In the genomic region with DNA sequence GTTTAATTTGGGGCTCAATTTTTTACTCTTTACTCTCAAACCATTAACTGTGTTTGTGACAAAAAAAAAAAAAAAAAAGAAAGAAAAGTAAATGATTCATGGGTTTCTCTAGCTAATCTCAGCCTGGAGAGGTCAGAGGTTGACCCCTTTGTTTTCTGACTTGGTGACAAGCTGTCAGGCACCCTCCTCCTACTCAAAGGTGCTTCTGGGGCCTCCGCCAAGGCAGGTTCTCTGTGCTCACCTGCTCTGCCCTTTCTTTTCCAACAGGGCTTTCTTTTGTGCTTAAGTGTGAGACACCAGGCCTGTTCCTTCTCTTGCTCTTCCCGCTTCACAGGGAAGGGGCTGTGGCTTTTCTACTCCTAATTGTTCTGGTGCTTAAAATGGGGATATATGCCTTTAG, we compare ENCODE assay signal across 17 mouse cellular contexts.
A peak's percentile ranks its signal among the peaks of the same experiment; 100 is the strongest.
DNase-seq lines count a peak whose midpoint lies in the region; ATAC-seq and TF ChIP-seq lines count a peak whose summit lies in the region.
"Had no signal": no experiment of that assay in that cellular context is flagged by ENCODE, and none has a peak within 500 bp of the region (broad histone marks: within the 10 kb centered on the region; RNA-seq: fewer than 3 reads in every experiment).

No protein-coding gene starts in this region.

- DNase-seq in forebrain, embryonic 11.5 days (ENCODE audit: low spot score), result no peak
- DNase-seq in heart, adult 2 months, result no peak
- no peak for DNase-seq in thymus, adult 2 months
- no peak for DNase-seq in thymus, adult 18-20 months
- DNase-seq in kidney, postnatal 25 days, result no peak
- DNase-seq: adrenal gland, postnatal 25 days; gastrocnemius, postnatal 14 days; kidney, adult 18-20 months; lung, embryonic 14.5 days; midbrain, embryonic 14.5 days had no signal

- H3K4me1 ChIP-seq in forebrain, embryonic 13.5 days, result 0 out of 2 replicates have a peak, but pooled peaks cover 6% of the 10 kb centered on the region
- no peaks in the 10 kb centered on the region for H3K4me1 ChIP-seq in forebrain, embryonic 11.5 days (replicated peaks; ENCODE audit: control insufficient read depth, insufficient read depth, low read length)
- H3K4me1 ChIP-seq in heart, embryonic 16.5 days (ENCODE audit: control insufficient read depth, insufficient read depth, low read length), result peaks cover 23% of the 10 kb centered on the region
- H3K4me1 ChIP-seq in heart, adult 2 months (ENCODE audit: control insufficient read depth, insufficient read depth, low read length), result no peaks in the 10 kb centered on the region
- peaks cover 52% of the 10 kb centered on the region for H3K4me1 ChIP-seq in thymus, adult 2 months (replicated peaks; ENCODE audit: control insufficient read depth, insufficient read depth, low read length)
- peaks cover 6% of the 10 kb centered on the region; the same call in 1 of the 2 replicates for H3K4me1 ChIP-seq in stomach, embryonic 15.5 days
- H3K4me1 ChIP-seq: embryonic facial prominence, embryonic 13.5 days; limb, embryonic 13.5 days had no signal

- 66% methylated on average over 2 of the region's 2 CpGs for WGBS in forebrain, embryonic 13.5 days
- WGBS in forebrain, embryonic 11.5 days, result 64% methylated on average over 2 of the region's 2 CpGs
- 51% methylated on average over 2 of the region's 2 CpGs for WGBS in heart, embryonic 16.5 days
- 85% methylated on average over 2 of the region's 2 CpGs for WGBS in heart, adult 2 months
- WGBS in thymus, adult 2 months, result 46% methylated on average over 2 of the region's 2 CpGs
- 48% methylated on average over 2 of the region's 2 CpGs for WGBS in stomach, embryonic 15.5 days

- no peak for ATAC-seq in forebrain, embryonic 13.5 days
- no peak for ATAC-seq in forebrain, embryonic 11.5 days (replicated peaks; ENCODE audit: low FRiP score)
- ATAC-seq in heart, embryonic 16.5 days (replicated peaks; ENCODE audit: extremely low read depth, insufficient read depth, low FRiP score), result no peak
- peak; percentile 54; the same call in 1 of the 2 replicates for ATAC-seq in stomach, embryonic 15.5 days (ENCODE audit: insufficient read depth, low FRiP score, low read depth)

- TF ChIP-seq POLR2A in heart, adult 2 months (IDR thresholded peaks at IDR 0.05; ENCODE audit: insufficient read depth, low read depth, low read length), result no peak
- no peak for TF ChIP-seq POLR2A in thymus, adult 2 months (IDR thresholded peaks at IDR 0.05; ENCODE audit: control insufficient read depth, extremely low read depth, insufficient read depth, low read length, poor library complexity)

- no peak overlapping the region for H3K4me2 ChIP-seq in forebrain, embryonic 13.5 days
- no peak overlapping the region for H3K4me2 ChIP-seq in forebrain, embryonic 11.5 days (ENCODE audit: low read depth, low read length, severe bottlenecking)
- no peak overlapping the region for H3K4me2 ChIP-seq in heart, embryonic 16.5 days (ENCODE audit: low read depth, low read length)
- H3K4me2 ChIP-seq in stomach, embryonic 15.5 days, result no peak overlapping the region
- H3K4me2 ChIP-seq: embryonic facial prominence, embryonic 13.5 days; hindbrain, embryonic 14.5 days; limb, embryonic 13.5 days; lung, embryonic 14.5 days had no signal

- no peaks in the 10 kb centered on the region for H3K36me3 ChIP-seq in forebrain, embryonic 13.5 days (ENCODE audit: poor library complexity, severe bottlenecking)
- H3K36me3 ChIP-seq in forebrain, embryonic 11.5 days (ENCODE audit: control insufficient read depth, insufficient read depth, low read length), result no peaks in the 10 kb centered on the region
- no peaks in the 10 kb centered on the region for H3K36me3 ChIP-seq in heart, embryonic 16.5 days (ENCODE audit: control insufficient read depth, insufficient read depth)
- no peaks in the 10 kb centered on the region for H3K36me3 ChIP-seq in heart, adult 2 months (ENCODE audit: control insufficient read depth, insufficient read depth, low read length)
- H3K36me3 ChIP-seq in thymus, adult 2 months (ENCODE audit: control insufficient read depth, insufficient read depth, low read length), result no peaks in the 10 kb centered on the region
- no peaks in the 10 kb centered on the region for H3K36me3 ChIP-seq in stomach, embryonic 15.5 days
- H3K36me3 ChIP-seq: embryonic facial prominence, embryonic 13.5 days; G1E; limb, embryonic 13.5 days had no signal

- intact Hi-C loops in heart, adult 2 months (cut with DNase I), result loop anchor here (1.0 kb wide), 1 partner anchor 178 kb away; no protein-coding TSS in a partner anchor

- no peaks in the 10 kb centered on the region for H3K9me3 ChIP-seq in forebrain, embryonic 13.5 days (replicated peaks)
- no peaks in the 10 kb centered on the region for H3K9me3 ChIP-seq in forebrain, embryonic 11.5 days (ENCODE audit: control insufficient read depth, low read length)
- peaks cover 2% of the 10 kb centered on the region; the same call in 1 of the 2 replicates for H3K9me3 ChIP-seq in heart, embryonic 16.5 days (replicated peaks; ENCODE audit: control insufficient read depth, low read length)
- no peaks in the 10 kb centered on the region for H3K9me3 ChIP-seq in stomach, embryonic 15.5 days
- H3K9me3 ChIP-seq: embryonic facial prominence, embryonic 13.5 days; G1E; limb, embryonic 13.5 days had no signal

- no peak for TF ChIP-seq EP300 in heart, adult 2 months (IDR thresholded peaks at IDR 0.05; ENCODE audit: insufficient read depth, low read depth, low read length)

- no peak overlapping the region for H3K9ac ChIP-seq in forebrain, embryonic 13.5 days
- H3K9ac ChIP-seq in forebrain, embryonic 11.5 days (ENCODE audit: low read length), result no peak overlapping the region
- no peak overlapping the region; the same call in 1 of the 2 replicates for H3K9ac ChIP-seq in heart, embryonic 16.5 days (ENCODE audit: low read length)
- no peak overlapping the region for H3K9ac ChIP-seq in heart, adult 2 months (ENCODE audit: low read depth, low read length)
- no peak overlapping the region for H3K9ac ChIP-seq in stomach, embryonic 15.5 days
- H3K9ac ChIP-seq: embryonic facial prominence, embryonic 13.5 days; hindbrain, embryonic 14.5 days; limb, embryonic 13.5 days; lung, embryonic 14.5 days had no signal

- peak overlapping the region; percentile 25 for H3K27ac ChIP-seq in forebrain, embryonic 13.5 days
- H3K27ac ChIP-seq in forebrain, embryonic 11.5 days (ENCODE audit: low read depth, low read length), result no peak overlapping the region
- H3K27ac ChIP-seq in heart, embryonic 16.5 days (ENCODE audit: low read length), result peak overlapping the region; percentile 76
- no peak overlapping the region for H3K27ac ChIP-seq in heart, adult 2 months
- H3K27ac ChIP-seq in thymus, adult 2 months (ENCODE audit: control insufficient read depth, insufficient read depth, low read length), result peak overlapping the region; percentile 72
- H3K27ac ChIP-seq in stomach, embryonic 15.5 days, result no peak overlapping the region
- H3K27ac ChIP-seq: embryonic facial prominence, embryonic 13.5 days; hindbrain, embryonic 14.5 days; limb, embryonic 13.5 days had no signal

- H3K79me2 ChIP-seq in heart, adult 2 months (replicated peaks; ENCODE audit: control insufficient read depth, insufficient read depth, low read length), result no peaks in the 10 kb centered on the region

- H3K27me3 ChIP-seq in forebrain, embryonic 13.5 days, result no peaks in the 10 kb centered on the region
- no peaks in the 10 kb centered on the region for H3K27me3 ChIP-seq in forebrain, embryonic 11.5 days (ENCODE audit: control insufficient read depth, insufficient read depth, low read length)
- H3K27me3 ChIP-seq in heart, embryonic 16.5 days (ENCODE audit: control insufficient read depth, insufficient read depth, low read length), result no peaks in the 10 kb centered on the region
- H3K27me3 ChIP-seq in heart, adult 2 months (ENCODE audit: control insufficient read depth, insufficient read depth, low read length), result no peaks in the 10 kb centered on the region
- no peaks in the 10 kb centered on the region for H3K27me3 ChIP-seq in thymus, adult 2 months (ENCODE audit: control insufficient read depth, insufficient read depth, low read length)
- H3K27me3 ChIP-seq in stomach, embryonic 15.5 days (replicated peaks), result no peaks in the 10 kb centered on the region
- H3K27me3 ChIP-seq: embryonic facial prominence, embryonic 13.5 days; limb, embryonic 13.5 days had no signal

- H3K4me3 ChIP-seq in forebrain, embryonic 13.5 days, result no peak overlapping the region
- no peak overlapping the region for H3K4me3 ChIP-seq in forebrain, embryonic 11.5 days (ENCODE audit: low read depth, low read length)
- H3K4me3 ChIP-seq in heart, embryonic 16.5 days (ENCODE audit: low read length), result no peak overlapping the region
- H3K4me3 ChIP-seq in heart, adult 2 months, result no peak overlapping the region
- H3K4me3 ChIP-seq in thymus, adult 2 months (ENCODE audit: control insufficient read depth, insufficient read depth, low read length), result no peak overlapping the region
- no peak overlapping the region for H3K4me3 ChIP-seq in stomach, embryonic 15.5 days (replicated peaks)
- H3K4me3 ChIP-seq: embryonic facial prominence, embryonic 13.5 days; limb, embryonic 13.5 days had no signal

- no peak for TF ChIP-seq CTCF in heart, adult 2 months (IDR thresholded peaks at IDR 0.05)
- no peak for TF ChIP-seq CTCF in thymus, adult 2 months (IDR thresholded peaks at IDR 0.05; ENCODE audit: borderline replicate concordance, control insufficient read depth, extremely low read depth, insufficient read depth, low read length, poor library complexity)

Comparison
In these comparisons a context has a peak if more than half of its experiments do, and no peak if none do; other contexts are left out.
1. H3K27ac ChIP-seq: peak in forebrain, embryonic 13.5 days (single experiment), heart, embryonic 16.5 days (single experiment) and thymus, adult 2 months (single experiment); none in forebrain, embryonic 11.5 days (single experiment), heart, adult 2 months (single experiment) and stomach, embryonic 15.5 days (single experiment).